Mouse (Mus musculus): ENCODE data around the gene Adamts4. TPM values are rescaled to one million over a fixed set of nuclear protein-coding genes. Genes with fewer than 3 reads are reported as not detected.
A peak's percentile ranks its signal among the peaks of the same experiment; 100 is the strongest.

Gene Adamts4
- polyA plus RNA-seq, 1 experiment from 2014 or later = 5.0 TPM

DNA sequence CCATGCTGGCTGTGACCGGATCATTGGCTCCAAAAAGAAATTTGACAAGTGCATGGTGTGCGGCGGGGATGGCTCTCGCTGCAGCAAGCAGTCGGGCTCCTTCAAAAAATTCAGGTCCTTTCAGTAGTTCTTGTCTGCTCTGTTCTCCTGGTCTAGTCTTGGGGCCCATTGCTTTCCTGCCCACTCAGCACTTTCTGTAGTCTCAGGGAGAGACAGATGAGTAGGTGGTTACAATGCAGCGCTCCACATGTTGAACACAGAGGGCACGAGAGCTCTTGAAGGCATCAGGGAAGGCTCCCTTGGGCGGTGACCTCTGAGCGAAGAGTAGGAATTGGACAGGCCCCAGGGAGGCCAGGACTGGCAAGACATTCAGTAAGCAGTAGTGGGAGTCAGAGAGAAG lies 7.6 kb downstream of the Adamts4 start:
- H3K4me3 ChIP-seq (ENCODE audit: low read depth, low read length) = no peak overlapping the region
- no peak overlapping the region for H3K4me2 ChIP-seq (ENCODE audit: low read length)
- H3K9me3 ChIP-seq (ENCODE audit: control insufficient read depth, low read length) = no peaks in the 10 kb centered on the region
- peaks cover 6% of the 10 kb centered on the region; the same call in 1 of the 2 replicates for H3K36me3 ChIP-seq (ENCODE audit: control insufficient read depth, insufficient read depth, low read length)
- WGBS = 86% methylated on average over 9 of the region's 9 CpGs
- DNase-seq (ENCODE audit: low spot score) = no peak
- no peak overlapping the region for H3K9ac ChIP-seq (ENCODE audit: low read length)
- H3K27ac ChIP-seq (ENCODE audit: low read depth) = no peak overlapping the region
- ATAC-seq (replicated peaks; ENCODE audit: low FRiP score, low TSS enrichment, low read depth) = no peak
- H3K4me1 ChIP-seq (replicated peaks; ENCODE audit: control insufficient read depth, insufficient read depth, low read length) = peaks cover 9% of the 10 kb centered on the region
- H3K27me3 ChIP-seq (replicated peaks; ENCODE audit: control insufficient read depth, insufficient read depth, low read length) = no peaks in the 10 kb centered on the region

DNA sequence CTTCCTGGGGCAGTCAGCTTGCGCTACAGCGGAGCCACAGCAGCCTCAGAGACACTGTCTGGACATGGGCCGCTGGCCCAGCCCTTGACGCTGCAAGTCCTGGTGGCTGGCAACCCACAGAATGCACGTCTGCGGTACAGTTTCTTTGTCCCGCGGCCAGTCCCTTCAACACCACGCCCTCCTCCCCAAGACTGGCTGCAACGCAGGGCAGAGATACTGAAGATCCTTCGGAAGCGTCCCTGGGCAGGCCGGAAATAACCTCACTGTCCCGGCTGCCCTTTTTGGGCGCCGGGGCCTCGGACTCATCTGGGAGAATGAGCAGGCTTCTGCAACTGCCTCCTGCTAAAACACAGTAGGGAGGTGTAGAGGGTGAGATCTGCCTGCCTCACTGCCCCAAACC lies 8.7 kb downstream of the Adamts4 start:
- H3K9me3 ChIP-seq (ENCODE audit: control insufficient read depth, low read length) = no peaks in the 10 kb centered on the region
- ATAC-seq (replicated peaks; ENCODE audit: low FRiP score, low TSS enrichment, low read depth) (no peak), DNase-seq (ENCODE audit: low spot score) (no peak)
- peaks cover 6% of the 10 kb centered on the region; the same call in 1 of the 2 replicates for H3K36me3 ChIP-seq (ENCODE audit: control insufficient read depth, insufficient read depth, low read length)
- no peak overlapping the region for H3K4me2 ChIP-seq (ENCODE audit: low read length)
- no peak overlapping the region for H3K9ac ChIP-seq (ENCODE audit: low read length)
- peaks cover 9% of the 10 kb centered on the region for H3K4me1 ChIP-seq (replicated peaks; ENCODE audit: control insufficient read depth, insufficient read depth, low read length)
- H3K4me3 ChIP-seq (ENCODE audit: low read depth, low read length) = no peak overlapping the region
- WGBS = 82% methylated on average over 17 of the region's 17 CpGs
- no peaks in the 10 kb centered on the region for H3K27me3 ChIP-seq (replicated peaks; ENCODE audit: control insufficient read depth, insufficient read depth, low read length)
- H3K27ac ChIP-seq (ENCODE audit: low read depth) = no peak overlapping the region

DNA sequence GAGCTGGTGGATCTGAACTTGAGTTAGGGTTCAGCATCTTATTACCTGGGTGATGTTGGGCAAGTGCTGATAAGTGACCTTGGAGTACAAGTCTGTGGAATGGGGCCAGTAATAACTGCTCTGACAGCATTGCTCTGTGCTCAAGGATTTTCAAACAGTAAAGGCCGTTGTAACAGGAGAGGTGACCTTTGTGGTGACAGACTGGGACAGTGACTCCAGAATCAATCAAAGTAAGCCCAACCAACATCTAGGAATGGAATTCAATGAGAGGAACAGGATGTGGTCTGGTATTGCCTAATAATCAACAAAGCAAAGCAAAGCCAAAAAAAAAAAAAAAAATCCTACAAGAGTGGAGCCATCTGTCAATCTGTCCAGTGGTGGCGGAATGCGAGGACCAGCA lies 10.1 kb downstream of the Adamts4 start:
- no peaks in the 10 kb centered on the region for H3K27me3 ChIP-seq (replicated peaks; ENCODE audit: control insufficient read depth, insufficient read depth, low read length)
- ATAC-seq (replicated peaks; ENCODE audit: low FRiP score, low TSS enrichment, low read depth) = no peak
- H3K4me2 ChIP-seq (ENCODE audit: low read length) = no peak overlapping the region
- no peak overlapping the region for H3K4me3 ChIP-seq (ENCODE audit: low read depth, low read length)
- H3K36me3 ChIP-seq (ENCODE audit: control insufficient read depth, insufficient read depth, low read length) = peaks cover 6% of the 10 kb centered on the region; the same call in 1 of the 2 replicates
- WGBS = 60% methylated on average over 3 of the region's 3 CpGs
- H3K4me1 ChIP-seq (replicated peaks; ENCODE audit: control insufficient read depth, insufficient read depth, low read length) = peaks cover 9% of the 10 kb centered on the region
- DNase-seq (ENCODE audit: low spot score) = no peak
- no peaks in the 10 kb centered on the region for H3K9me3 ChIP-seq (ENCODE audit: control insufficient read depth, low read length)
- no peak overlapping the region for H3K9ac ChIP-seq (ENCODE audit: low read length)
- H3K27ac ChIP-seq (ENCODE audit: low read depth) = no peak overlapping the region

DNA sequence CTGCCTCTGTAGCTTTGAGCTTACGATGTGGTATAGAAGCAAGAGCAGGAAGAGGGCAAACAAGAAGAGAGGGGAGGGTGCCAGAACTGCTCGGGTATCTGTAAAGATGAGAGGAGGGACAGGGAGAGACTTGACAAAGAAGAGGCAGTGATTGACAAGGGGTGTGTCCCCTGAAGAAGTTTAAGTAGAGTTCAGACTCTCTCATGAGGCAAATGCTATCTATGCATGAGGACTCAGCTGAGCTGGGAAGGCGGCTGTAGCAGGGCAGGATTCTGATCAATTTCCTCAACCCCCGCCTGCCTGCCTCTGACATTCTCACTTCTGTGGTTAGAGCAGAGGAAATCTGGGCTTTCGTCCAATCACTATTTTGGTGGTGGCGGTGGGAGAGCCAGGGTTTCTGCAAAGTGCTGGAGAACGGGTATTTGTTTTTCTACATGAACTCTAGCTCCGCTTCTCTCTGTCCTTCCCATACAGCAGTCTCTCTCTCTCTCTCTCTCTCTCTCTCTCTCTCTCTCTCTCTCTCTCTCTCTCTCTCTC lies 12.4 kb downstream of the Adamts4 start:
- Histone ChIP-seq H3K4me1 (replicated peaks; ENCODE audit: control insufficient read depth, insufficient read depth, low read length) (peaks cover 9% of the 10 kb centered on the region), H3K27ac (ENCODE audit: low read depth) (peak overlapping the region; percentile 75), H3K36me3 (ENCODE audit: control insufficient read depth, insufficient read depth, low read length) (no peaks in the 10 kb centered on the region), H3K4me2 (ENCODE audit: low read length) (peak overlapping the region; percentile 49), H3K27me3 (replicated peaks; ENCODE audit: control insufficient read depth, insufficient read depth, low read length) (no peaks in the 10 kb centered on the region), H3K4me3 (ENCODE audit: low read depth, low read length) (peak overlapping the region; percentile 18), H3K9ac (ENCODE audit: low read length) (peak overlapping the region; percentile 39; the same call in 1 of the 2 replicates), H3K9me3 (ENCODE audit: control insufficient read depth, low read length) (no peaks in the 10 kb centered on the region)
- 2% methylated on average over 8 of the region's 8 CpGs for WGBS
- DNase-seq (ENCODE audit: low spot score) (peak; percentile 75), ATAC-seq (replicated peaks; ENCODE audit: low FRiP score, low TSS enrichment, low read depth) (peak; percentile 73)

DNA sequence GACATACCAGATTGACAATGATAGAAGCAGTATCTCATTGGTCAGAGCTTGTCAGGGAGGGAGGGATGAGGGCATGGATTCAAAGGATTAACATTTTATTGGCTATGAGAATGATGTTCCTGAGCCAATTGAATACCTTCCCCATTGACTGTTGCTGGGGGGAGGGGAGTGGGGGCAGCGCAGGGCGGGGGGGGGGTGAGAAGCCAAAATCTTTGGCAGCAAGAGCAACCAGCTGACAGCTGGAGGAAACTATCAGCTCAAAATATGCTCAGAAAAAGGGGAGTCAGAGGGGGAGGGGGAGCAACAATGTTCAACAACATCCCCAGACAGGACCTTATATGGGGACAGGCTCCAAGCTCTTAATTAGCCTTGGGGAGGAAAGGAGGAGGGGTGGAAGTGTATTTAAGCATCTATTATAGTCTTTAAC lies 13.0 kb downstream of the Adamts4 start:
- H3K4me2 ChIP-seq (ENCODE audit: low read length) = peak overlapping the region; percentile 49; the same call in 1 of the 2 replicates
- WGBS = 7% methylated on average over 2 of the region's 2 CpGs
- peaks cover 9% of the 10 kb centered on the region for H3K4me1 ChIP-seq (replicated peaks; ENCODE audit: control insufficient read depth, insufficient read depth, low read length)
- no peaks in the 10 kb centered on the region for H3K36me3 ChIP-seq (ENCODE audit: control insufficient read depth, insufficient read depth, low read length)
- H3K27me3 ChIP-seq (replicated peaks; ENCODE audit: control insufficient read depth, insufficient read depth, low read length) = no peaks in the 10 kb centered on the region
- DNase-seq (ENCODE audit: low spot score) (peak; percentile 64), ATAC-seq (replicated peaks; ENCODE audit: low FRiP score, low TSS enrichment, low read depth) (peak; percentile 83)
- H3K9me3 ChIP-seq (ENCODE audit: control insufficient read depth, low read length) = no peaks in the 10 kb centered on the region
- 0 out of 2 replicates have a peak overlapping the region, but pooled peaks have one; percentile 18 for H3K4me3 ChIP-seq (ENCODE audit: low read depth, low read length)
- H3K9ac ChIP-seq (ENCODE audit: low read length) = no peak overlapping the region
- H3K27ac ChIP-seq (ENCODE audit: low read depth) = peak overlapping the region; percentile 75

DNA sequence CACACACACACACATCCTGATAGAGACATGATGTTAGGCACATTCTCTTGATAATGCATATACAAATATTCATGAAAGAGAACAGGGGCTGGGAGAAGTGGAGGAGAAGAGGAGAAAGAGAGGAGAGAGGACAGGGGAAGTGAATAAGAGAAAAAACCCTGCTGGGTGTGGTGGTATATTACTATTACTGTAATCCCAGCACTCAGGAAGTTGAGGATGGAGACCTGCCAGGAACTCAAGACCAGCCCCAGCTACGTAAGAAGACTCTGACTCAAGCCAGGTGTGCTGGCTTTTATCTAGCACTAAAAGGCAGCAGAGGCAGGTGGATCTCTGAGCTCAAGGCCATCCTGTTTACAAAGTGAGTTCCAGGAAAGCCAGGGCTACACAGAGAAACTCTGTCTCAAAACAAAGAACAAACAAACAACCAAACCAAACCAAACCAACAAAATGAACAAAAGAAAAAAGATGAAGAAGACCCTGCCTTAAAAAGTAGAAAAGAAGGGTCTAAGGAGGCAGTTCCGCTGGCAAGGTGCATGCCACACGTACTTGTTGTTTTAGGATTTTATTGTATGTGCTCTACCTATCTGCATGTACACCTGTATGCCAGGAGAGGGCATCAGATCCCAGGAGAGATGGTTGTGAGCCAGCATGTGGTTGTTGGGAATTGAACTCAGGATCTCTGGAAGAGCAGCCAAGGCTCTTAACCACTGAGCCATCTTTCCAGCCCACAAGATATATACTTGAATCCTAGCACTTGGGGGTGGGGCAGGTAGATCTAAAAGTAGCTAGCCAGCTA lies 13.6 kb downstream of the Adamts4 start:
- H3K27me3 ChIP-seq (replicated peaks; ENCODE audit: control insufficient read depth, insufficient read depth, low read length) = no peaks in the 10 kb centered on the region
- H3K9me3 ChIP-seq (ENCODE audit: control insufficient read depth, low read length) = no peaks in the 10 kb centered on the region
- WGBS = 72% methylated on average over 3 of the region's 3 CpGs
- H3K36me3 ChIP-seq (ENCODE audit: control insufficient read depth, insufficient read depth, low read length) = no peaks in the 10 kb centered on the region
- no peak overlapping the region for H3K4me3 ChIP-seq (ENCODE audit: low read depth, low read length)
- peak overlapping the region; percentile 75 for H3K27ac ChIP-seq (ENCODE audit: low read depth)
- ATAC-seq (replicated peaks; ENCODE audit: low FRiP score, low TSS enrichment, low read depth) (no peak), DNase-seq (ENCODE audit: low spot score) (no peak)
- peaks cover 9% of the 10 kb centered on the region for H3K4me1 ChIP-seq (replicated peaks; ENCODE audit: control insufficient read depth, insufficient read depth, low read length)
- no peak overlapping the region for H3K9ac ChIP-seq (ENCODE audit: low read length)
- peak overlapping the region; percentile 49; the same call in 1 of the 2 replicates for H3K4me2 ChIP-seq (ENCODE audit: low read length)

DNA sequence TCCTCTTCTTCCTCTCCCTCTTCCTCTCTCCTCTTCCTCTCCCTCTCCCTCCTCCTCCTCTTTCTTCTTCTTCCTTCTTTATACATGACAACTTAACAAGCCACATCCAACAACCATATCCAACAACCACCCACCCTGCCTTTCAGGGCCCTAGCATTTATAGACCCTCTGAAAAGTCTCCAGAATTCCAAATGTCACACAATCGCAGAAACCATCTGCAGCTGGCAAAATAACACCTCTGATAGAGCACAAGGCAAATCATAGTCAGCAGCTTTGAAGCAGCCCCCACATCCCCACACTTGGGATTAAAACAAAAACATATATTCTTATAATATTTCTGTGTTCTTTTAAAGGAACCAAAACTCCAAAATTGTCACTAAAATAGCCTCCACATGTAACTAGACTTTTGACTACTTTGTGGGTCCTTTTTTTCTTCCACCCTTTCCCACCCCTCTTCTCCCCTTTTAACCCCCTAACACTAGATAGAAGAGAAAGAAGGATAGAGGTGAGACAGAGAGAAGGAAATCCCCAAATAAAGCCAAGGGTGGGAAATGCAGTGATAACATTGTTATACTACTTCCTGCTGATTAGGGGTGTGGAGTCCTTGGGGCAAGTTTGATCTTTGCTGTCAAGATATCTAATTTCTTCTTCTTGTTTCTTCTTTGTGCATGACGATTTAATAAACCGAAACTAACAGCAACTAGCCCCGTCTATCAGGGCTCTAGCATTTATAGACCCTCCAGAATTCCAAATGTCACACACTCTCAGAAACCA lies 15.9 kb downstream of the Adamts4 start:
- H3K4me2 ChIP-seq (ENCODE audit: low read length) = no peak overlapping the region
- ATAC-seq (replicated peaks; ENCODE audit: low FRiP score, low TSS enrichment, low read depth) = no peak

DNA sequence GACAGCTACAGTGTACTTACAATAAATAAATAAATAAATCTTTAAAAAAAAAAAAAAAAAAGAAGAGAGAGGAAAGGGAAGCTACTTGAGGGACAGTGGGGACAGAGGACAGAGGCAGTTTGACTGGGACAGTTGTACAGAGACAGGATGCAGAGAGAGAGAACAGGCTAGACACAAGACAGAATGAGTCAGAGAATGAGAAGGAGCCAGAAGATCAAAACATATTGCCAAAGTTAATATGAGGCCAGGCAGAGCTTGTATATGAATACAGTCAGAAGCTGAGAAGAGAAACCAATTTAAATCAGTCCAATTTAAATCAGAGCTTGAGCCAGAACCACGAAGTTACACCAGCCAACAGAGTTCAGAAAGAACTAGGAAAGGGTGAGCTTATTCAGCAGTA lies 18.1 kb downstream of the Adamts4 start:
- no peak overlapping the region for H3K9ac ChIP-seq (ENCODE audit: low read length)
- no peak for DNase-seq (ENCODE audit: low spot score)
- H3K4me3 ChIP-seq (ENCODE audit: low read depth, low read length) = no peak overlapping the region
- WGBS = 53% methylated on average over 1 of the region's 1 CpGs
- H3K9me3 ChIP-seq (ENCODE audit: control insufficient read depth, low read length) = no peaks in the 10 kb centered on the region
- H3K27ac ChIP-seq (ENCODE audit: low read depth) = no peak overlapping the region
- H3K4me2 ChIP-seq (ENCODE audit: low read length) = no peak overlapping the region
- H3K36me3 ChIP-seq (ENCODE audit: control insufficient read depth, insufficient read depth, low read length) = peaks cover 15% of the 10 kb centered on the region
- peaks cover 7% of the 10 kb centered on the region for H3K4me1 ChIP-seq (replicated peaks; ENCODE audit: control insufficient read depth, insufficient read depth, low read length)
- H3K27me3 ChIP-seq (replicated peaks; ENCODE audit: control insufficient read depth, insufficient read depth, low read length) = no peaks in the 10 kb centered on the region
- no peak for ATAC-seq (replicated peaks; ENCODE audit: low FRiP score, low TSS enrichment, low read depth)

More for the DNA sequence above, 15.9 kb downstream of the Adamts4 start:
- H3K27me3 ChIP-seq (replicated peaks; ENCODE audit: control insufficient read depth, insufficient read depth, low read length) = no peaks in the 10 kb centered on the region
- H3K36me3 ChIP-seq (ENCODE audit: control insufficient read depth, insufficient read depth, low read length) = no peaks in the 10 kb centered on the region
- no peak for DNase-seq (ENCODE audit: low spot score)
- 53% methylated on average over 4 of the region's 4 CpGs for WGBS
- H3K27ac ChIP-seq (ENCODE audit: low read depth) = no peak overlapping the region
- H3K4me1 ChIP-seq (replicated peaks; ENCODE audit: control insufficient read depth, insufficient read depth, low read length) = peaks cover 13% of the 10 kb centered on the region
- H3K9me3 ChIP-seq (ENCODE audit: control insufficient read depth, low read length) = no peaks in the 10 kb centered on the region
- H3K4me3 ChIP-seq (ENCODE audit: low read depth, low read length) = no peak overlapping the region
- no peak overlapping the region for H3K9ac ChIP-seq (ENCODE audit: low read length)

Data from intestine, embryonic 14.5 days (tissue).